9 mouse cellular contexts compared by ENCODE assay signal in the genomic region with DNA sequence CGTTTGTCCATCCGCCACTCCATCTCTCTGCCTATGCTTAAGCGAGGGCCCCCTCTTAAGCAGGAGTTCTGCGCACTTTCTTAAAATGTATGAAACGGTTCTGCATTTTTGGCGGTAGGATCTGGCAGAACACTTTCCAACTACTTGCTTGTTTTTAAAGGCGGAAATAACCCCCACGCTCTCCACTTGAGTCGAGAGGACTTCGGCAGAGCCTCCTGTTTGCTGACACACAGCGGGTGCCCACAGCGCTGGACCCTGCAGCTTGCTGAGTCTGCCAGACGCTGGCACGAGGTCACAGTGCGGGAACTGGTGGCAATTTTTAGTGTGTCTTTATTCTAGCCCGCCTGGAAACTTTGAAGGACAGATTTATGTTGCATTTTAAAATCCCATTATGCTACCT.
A peak's percentile ranks its signal among the peaks of the same experiment; 100 is the strongest.
DNase-seq lines count a peak whose midpoint lies in the region; ATAC-seq and TF ChIP-seq lines count a peak whose summit lies in the region.
"Had no signal": no experiment of that assay in that cellular context is flagged by ENCODE, and none has a peak within 500 bp of the region (broad histone marks: within the 10 kb centered on the region; RNA-seq: fewer than 3 reads in every experiment).

No protein-coding gene starts in this region.

- 29% methylated on average over 16 of the region's 16 CpGs for WGBS in heart, embryonic 15.5 days
- 13% methylated on average over 16 of the region's 16 CpGs for WGBS in midbrain, embryonic 12.5 days
- 10% methylated on average over 16 of the region's 16 CpGs for WGBS in cerebellum, adult 2 months

- no peak overlapping the region for H3K27ac ChIP-seq in heart, embryonic 15.5 days
- H3K27ac ChIP-seq in midbrain, embryonic 12.5 days (replicated peaks), result no peak overlapping the region
- no peak overlapping the region for H3K27ac ChIP-seq in cerebellum, adult 2 months (ENCODE audit: insufficient read depth, low read length)

- H3K9ac ChIP-seq in heart, embryonic 15.5 days, result no peak overlapping the region
- H3K9ac ChIP-seq in midbrain, embryonic 12.5 days (replicated peaks), result peak overlapping the region; percentile 28; the same call in 1 of the 2 replicates

- DNase-seq in heart, adult 8-10 months (ENCODE audit: low spot score), result no peak
- DNase-seq in embryo, embryonic 10.5 days (ENCODE audit: low spot score), result peak; percentile 48
- DNase-seq in adrenal gland, postnatal 14 days, result no peak
- no peak for DNase-seq in cerebellum, adult 2 months
- no peak for DNase-seq in ovary, postnatal 10 days (ENCODE audit: low spot score)

- H3K4me3 ChIP-seq in heart, embryonic 15.5 days, result no peak overlapping the region
- peak overlapping the region; percentile 14; the same call in 1 of the 2 replicates for H3K4me3 ChIP-seq in midbrain, embryonic 12.5 days
- H3K4me3 ChIP-seq in cerebellum, adult 2 months (replicated peaks; ENCODE audit: insufficient read depth, low read depth, low read length), result no peak overlapping the region

- TF ChIP-seq POLR2A in cerebellum, adult 2 months (IDR thresholded peaks at IDR 0.05; ENCODE audit: borderline replicate concordance, insufficient read depth, low read length), result no peak

- ATAC-seq in heart, embryonic 15.5 days (replicated peaks; ENCODE audit: insufficient number of reproducible peaks, insufficient read depth, low FRiP score, low read depth), result no peak
- ATAC-seq in granulocyte monocyte progenitor cell, adult 5-6 weeks (replicated peaks; ENCODE audit: poor library complexity, severe bottlenecking), result 0 out of 2 replicates have a peak, but pooled peaks have one; percentile 14
- no peak for ATAC-seq in midbrain, embryonic 12.5 days (ENCODE audit: low FRiP score, low read depth)

- H3K27me3 ChIP-seq in heart, embryonic 15.5 days, result peaks cover 7% of the 10 kb centered on the region
- H3K27me3 ChIP-seq in midbrain, embryonic 12.5 days, result peaks cover 72% of the 10 kb centered on the region
- H3K27me3 ChIP-seq in cerebellum, adult 2 months (ENCODE audit: control insufficient read depth, insufficient read depth, low read length), result no peaks in the 10 kb centered on the region

- H3K4me1 ChIP-seq in heart, embryonic 15.5 days (replicated peaks), result 0 out of 2 replicates have a peak, but pooled peaks cover 5% of the 10 kb centered on the region
- peaks cover 5% of the 10 kb centered on the region; the same call in 1 of the 2 replicates for H3K4me1 ChIP-seq in midbrain, embryonic 12.5 days
- H3K4me1 ChIP-seq in cerebellum, adult 2 months (ENCODE audit: control insufficient read depth, insufficient read depth, low read length), result no peaks in the 10 kb centered on the region

- H3K9me3 ChIP-seq in heart, embryonic 15.5 days (replicated peaks), result no peaks in the 10 kb centered on the region
- no peaks in the 10 kb centered on the region for H3K9me3 ChIP-seq in midbrain, embryonic 12.5 days

- TF ChIP-seq CTCF in cerebellum, adult 2 months (IDR thresholded peaks at IDR 0.05; ENCODE audit: borderline replicate concordance, insufficient read depth, low read depth, low read length), result no peak

- no peaks in the 10 kb centered on the region for H3K36me3 ChIP-seq in heart, embryonic 15.5 days
- no peaks in the 10 kb centered on the region for H3K36me3 ChIP-seq in midbrain, embryonic 12.5 days

- peak overlapping the region; percentile 21 for H3K4me2 ChIP-seq in heart, embryonic 15.5 days
- H3K4me2 ChIP-seq in midbrain, embryonic 12.5 days (replicated peaks), result peak overlapping the region; percentile 45
- H3K4me2 ChIP-seq: liver, embryonic 11.5 days had no signal
